8 mouse cellular contexts compared by ENCODE assay signal in the genomic region with DNA sequence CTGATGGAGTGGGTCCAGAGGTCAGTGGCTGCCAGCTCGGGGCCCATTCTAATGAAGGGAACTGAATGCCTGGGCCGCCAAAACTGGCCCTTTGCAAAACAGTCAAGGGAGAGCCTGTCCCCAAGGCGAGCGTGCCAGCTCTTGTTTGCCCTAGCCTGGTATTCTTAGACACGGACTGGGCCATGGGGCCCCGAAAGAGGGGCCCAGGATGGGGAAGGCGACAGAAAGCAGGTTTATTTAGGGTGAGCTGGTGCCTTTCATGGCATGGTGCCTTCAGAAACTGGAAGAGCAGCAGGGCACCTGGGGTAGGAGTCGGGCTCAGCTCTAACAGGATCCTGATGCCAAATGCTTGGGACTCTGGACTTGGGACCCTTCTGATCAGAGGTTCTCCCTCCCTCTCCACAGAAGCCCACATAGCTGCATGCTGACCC. TPM values are rescaled to one million over a fixed set of nuclear protein-coding genes. Genes with fewer than 3 reads are reported as not detected.
DNase-seq lines count a peak whose midpoint lies in the region; ATAC-seq and TF ChIP-seq lines count a peak whose summit lies in the region.

No protein-coding gene starts in this region.

- peak overlapping the region; percentile 13; the same call in 1 of the 2 replicates for H3K27ac ChIP-seq in cerebellum, adult 2 months (ENCODE audit: insufficient read depth, low read length)
- peak overlapping the region; percentile 40; the same call in 1 of the 2 replicates for H3K27ac ChIP-seq in cortical plate, adult 2 months (ENCODE audit: insufficient read depth, low read length)
- H3K27ac ChIP-seq in hindbrain, postnatal 0 days = peak overlapping the region; percentile 75
- 0 out of 2 replicates have a peak overlapping the region, but pooled peaks have one; percentile 33 for H3K27ac ChIP-seq in limb, embryonic 10.5 days

- WGBS in cerebellum, adult 2 months = 45% methylated on average over 8 of the region's 8 CpGs
- WGBS in hindbrain, postnatal 0 days = 38% methylated on average over 8 of the region's 8 CpGs
- 63% methylated on average over 8 of the region's 8 CpGs for WGBS in limb, embryonic 10.5 days

- DNase-seq in cerebellum, adult 2 months = peak; percentile 52 to 66
- DNase-seq in cerebellum, adult 11 months = no peak
- peak; percentile 74 for DNase-seq in hindbrain, postnatal 0 days (ENCODE audit: low spot score)
- no peak for DNase-seq in limb, embryonic 10.5 days (ENCODE audit: low spot score)
- no peak for DNase-seq in spleen, postnatal 4 days (ENCODE audit: low spot score in 2 of 2)
- DNase-seq in lung, postnatal 10 days = no peak
- no peak for DNase-seq in testis, postnatal 14 days (ENCODE audit: low spot score)

- H3K36me3 ChIP-seq in hindbrain, postnatal 0 days (ENCODE audit: insufficient read depth, low read length) = no peaks in the 10 kb centered on the region
- no peaks in the 10 kb centered on the region for H3K36me3 ChIP-seq in limb, embryonic 10.5 days

- H3K9me3 ChIP-seq in hindbrain, postnatal 0 days (ENCODE audit: low read length) = no peaks in the 10 kb centered on the region
- H3K9me3 ChIP-seq in limb, embryonic 10.5 days (replicated peaks) = no peaks in the 10 kb centered on the region

- no peaks in the 10 kb centered on the region for H3K27me3 ChIP-seq in cerebellum, adult 2 months (ENCODE audit: control insufficient read depth, insufficient read depth, low read length)
- H3K27me3 ChIP-seq in hindbrain, postnatal 0 days (ENCODE audit: insufficient read depth, low read length) = no peaks in the 10 kb centered on the region
- peaks cover 30% of the 10 kb centered on the region for H3K27me3 ChIP-seq in limb, embryonic 10.5 days (ENCODE audit: low read depth, poor library complexity, severe bottlenecking)

- peaks cover 63% of the 10 kb centered on the region for H3K4me1 ChIP-seq in cerebellum, adult 2 months (ENCODE audit: control insufficient read depth, insufficient read depth, low read length)
- peaks cover 12% of the 10 kb centered on the region for H3K4me1 ChIP-seq in cortical plate, adult 2 months (ENCODE audit: control insufficient read depth, insufficient read depth, low read length)
- H3K4me1 ChIP-seq in hindbrain, postnatal 0 days (ENCODE audit: insufficient read depth, low read length) = peaks cover 36% of the 10 kb centered on the region
- H3K4me1 ChIP-seq in limb, embryonic 10.5 days = peaks cover 77% of the 10 kb centered on the region

- no peak overlapping the region for H3K4me3 ChIP-seq in cerebellum, adult 2 months (replicated peaks; ENCODE audit: insufficient read depth, low read depth, low read length)
- no peak overlapping the region for H3K4me3 ChIP-seq in cortical plate, adult 2 months (ENCODE audit: insufficient read depth, low read length)
- H3K4me3 ChIP-seq in hindbrain, postnatal 0 days (ENCODE audit: low read length) = no peak overlapping the region
- H3K4me3 ChIP-seq in limb, embryonic 10.5 days = no peak overlapping the region

- no peak for TF ChIP-seq POLR2A in cerebellum, adult 2 months (IDR thresholded peaks at IDR 0.05; ENCODE audit: borderline replicate concordance, insufficient read depth, low read length)
- TF ChIP-seq POLR2A in cortical plate, adult 2 months (IDR thresholded peaks at IDR 0.05; ENCODE audit: extremely low read depth, insufficient read depth, low read length) = no peak

- TF ChIP-seq CTCF in cerebellum, adult 2 months (IDR thresholded peaks at IDR 0.05; ENCODE audit: borderline replicate concordance, insufficient read depth, low read depth, low read length) = no peak
- TF ChIP-seq CTCF in cortical plate, adult 2 months (IDR thresholded peaks at IDR 0.05; ENCODE audit: extremely low read depth, insufficient read depth, low read length) = no peak
- no peak for TF ChIP-seq CTCF in hindbrain, postnatal 0 days (IDR thresholded peaks at IDR 0.05; ENCODE audit: low read depth)

- H3K4me2 ChIP-seq in hindbrain, postnatal 0 days (ENCODE audit: low read depth, low read length) = no peak overlapping the region

- H3K9ac ChIP-seq in hindbrain, postnatal 0 days (replicated peaks; ENCODE audit: low read length) = no peak overlapping the region

- ATAC-seq in hindbrain, postnatal 0 days = peak; percentile 58; the same call in 1 of the 2 replicates

RNA-seq across cellular contexts. Expression of a gene that starts 56.1 kb away (rescaled TPM):
- polyA plus RNA-seq in cerebellum, adult 2 months (2012; rRNA removed) = 94.8 and 95.7 TPM in 2 replicates
- 135 and 141 TPM in 2 replicates for polyA plus RNA-seq in cortical plate, adult 2 months (2012; rRNA removed)
- 66.4 and 69.3 TPM in 2 replicates for total RNA-seq in hindbrain, postnatal 0 days (2014; rRNA removed)
- polyA plus RNA-seq in hindbrain, postnatal 0 days (2015; fragmentation: Nextera tagmentation; extraction: Ambion mirVana) = 17.3 and 17.4 TPM in 2 replicates
- polyA plus RNA-seq in limb, embryonic 10.5 days (2016; fragmentation: Nextera tagmentation; extraction: Ambion mirVana) = 9.5 and 13.4 TPM in 2 replicates

Comparison
In these comparisons a context has a peak if more than half of its experiments do, and no peak if none do; other contexts are left out.
1. DNase-seq: peak in cerebellum, adult 2 months (2 of 2) and hindbrain, postnatal 0 days (single experiment); none in cerebellum, adult 11 months (single experiment), limb, embryonic 10.5 days (single experiment), spleen, postnatal 4 days (0 of 2), lung, postnatal 10 days (single experiment) and testis, postnatal 14 days (single experiment).
2. H3K27ac ChIP-seq: peak in every context shown above with its lines; median percentile 75 in hindbrain, postnatal 0 days; 40 in cortical plate, adult 2 months; 33 in limb, embryonic 10.5 days; 13 in cerebellum, adult 2 months.